Mouse (Mus musculus) kidney, adult 11 months (tissue): ENCODE data around the gene Gm8374.
"Not testable (repeated sequence)": the region's sequence is repeated elsewhere in the genome, so short reads cannot be mapped to it uniquely, and the experiment has no call there.

Experiments
- DNase-seq: peaks from one replicate; pipeline ENCODE4 v3.0.0; 2022

The Gm8374 gene

GRCm38 (mm10) chr14:7365034-7365433, at the start of gene Gm8374:
Gene Gm8374 (minus strand): TSS chr14:7365134.
- DNase-seq: not testable (repeated sequence)

GRCm38 (mm10) chr14:7332295-7332694, 32.6 kb downstream of the Gm8374 start, which contains the start of gene Gm5797:
Gene Gm5797 (minus strand): TSS chr14:7332395.
- not testable (repeated sequence) for DNase-seq

GRCm38 (mm10) chr14:7315093-7315492, 49.8 kb downstream of the Gm8374 start:
- not testable (repeated sequence) for DNase-seq

GRCm38 (mm10) chr14:7314661-7315060, 50.3 kb downstream of the Gm8374 start, which contains the start of gene Gm3739:
Gene Gm3739 (minus strand): TSS chr14:7315049.
- not testable (repeated sequence) for DNase-seq
